Mouse (Mus musculus): ENCODE data around the gene Igfbp4.

Igfbp4 gene

DNA sequence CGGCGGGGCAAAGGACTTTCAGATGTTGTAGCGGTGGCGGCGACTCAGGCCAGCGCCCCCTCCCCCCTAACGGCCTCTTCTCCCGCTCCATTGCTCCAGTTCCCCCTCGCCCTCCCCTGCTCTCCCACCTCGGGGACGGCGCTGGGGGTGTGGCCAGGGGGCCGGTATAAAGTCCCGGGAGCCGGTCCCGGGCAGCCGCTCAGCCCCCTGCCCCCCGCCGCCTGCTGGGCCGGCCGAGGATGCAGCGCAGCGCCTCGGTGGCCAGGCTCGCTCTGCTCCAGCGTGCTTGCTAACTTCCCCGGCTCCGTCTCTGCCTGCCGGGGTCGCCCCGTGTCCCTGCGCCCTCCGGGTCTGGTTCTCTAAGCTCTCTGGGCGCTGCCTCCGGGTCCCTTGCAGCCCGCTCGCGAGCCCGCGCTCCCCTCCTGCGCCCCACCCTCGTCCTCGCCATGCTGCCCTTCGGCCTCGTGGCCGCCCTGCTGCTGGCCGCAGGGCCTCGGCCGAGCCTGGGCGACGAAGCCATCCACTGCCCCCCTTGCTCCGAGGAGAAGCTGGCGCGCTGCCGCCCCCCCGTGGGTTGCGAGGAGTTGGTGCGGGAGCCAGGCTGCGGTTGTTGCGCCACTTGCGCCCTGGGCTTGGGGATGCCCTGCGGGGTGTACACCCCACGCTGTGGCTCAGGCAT, at the start of gene Igfbp4:
Gene Igfbp4, plus strand, starts transcription at position 194 of the 679 bp plus-strand sequence.
- no peak for DNase-seq (ENCODE audit: low spot score)

DNA sequence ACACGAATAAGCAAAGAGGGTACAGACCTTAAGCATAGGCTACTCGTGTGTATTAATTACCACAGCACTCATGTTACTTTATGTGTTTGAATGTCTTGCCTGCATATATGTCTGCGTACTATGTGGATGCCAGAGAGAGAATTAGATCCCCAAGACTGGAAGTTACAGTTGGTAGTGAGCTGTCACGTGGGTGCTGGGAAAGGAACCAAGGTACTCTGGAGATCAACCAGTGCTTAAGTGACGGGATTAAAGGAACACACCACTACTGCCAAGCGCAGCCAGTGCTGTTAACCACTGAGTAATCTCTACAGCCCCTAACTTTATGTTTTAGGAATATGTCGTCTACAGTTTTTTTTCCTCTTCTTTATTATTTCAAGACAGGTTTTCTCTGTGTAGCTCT, 45.1 kb upstream of the Igfbp4 start:
- DNase-seq (ENCODE audit: low spot score) = no peak

DNA sequence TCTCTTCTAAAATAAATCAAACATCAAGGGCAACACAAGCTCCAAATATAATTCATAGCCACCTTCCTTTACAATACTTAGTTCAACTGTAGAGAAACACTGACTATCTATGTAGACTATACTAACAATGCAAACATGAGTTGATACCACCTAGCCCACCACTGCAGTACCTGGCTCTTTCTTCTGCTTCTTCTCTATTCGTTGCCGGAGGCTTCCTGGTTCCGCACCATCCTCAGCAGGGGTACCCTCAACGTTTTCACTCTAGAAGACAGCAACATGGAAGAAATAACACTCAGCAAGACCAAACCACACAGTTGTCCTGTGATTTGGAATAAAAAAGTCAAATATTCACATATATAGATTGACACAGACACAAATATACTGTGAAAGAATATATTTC, 43.4 kb upstream of the Igfbp4 start:
- DNase-seq (ENCODE audit: low spot score) = no peak

DNA sequence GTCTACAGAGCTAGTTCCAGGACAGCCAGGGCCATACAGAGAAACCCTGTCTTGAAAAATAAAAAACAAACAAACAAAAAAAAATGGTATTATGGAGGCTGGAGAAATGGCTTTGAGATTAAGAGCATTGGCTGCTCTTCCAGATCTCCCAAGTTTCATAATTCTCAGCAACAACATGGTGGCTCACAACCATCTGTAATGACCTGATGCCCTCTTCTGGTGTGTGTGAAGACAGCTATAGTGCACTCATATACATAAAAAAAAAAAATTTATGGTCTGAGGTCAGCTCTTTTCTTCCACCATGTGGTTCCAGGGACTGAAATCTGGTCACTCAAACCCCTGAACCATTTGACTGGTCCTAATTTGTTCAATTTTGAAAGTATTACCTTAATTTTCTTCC, 42.3 kb upstream of the Igfbp4 start:
- DNase-seq (ENCODE audit: low spot score) = no peak

DNA sequence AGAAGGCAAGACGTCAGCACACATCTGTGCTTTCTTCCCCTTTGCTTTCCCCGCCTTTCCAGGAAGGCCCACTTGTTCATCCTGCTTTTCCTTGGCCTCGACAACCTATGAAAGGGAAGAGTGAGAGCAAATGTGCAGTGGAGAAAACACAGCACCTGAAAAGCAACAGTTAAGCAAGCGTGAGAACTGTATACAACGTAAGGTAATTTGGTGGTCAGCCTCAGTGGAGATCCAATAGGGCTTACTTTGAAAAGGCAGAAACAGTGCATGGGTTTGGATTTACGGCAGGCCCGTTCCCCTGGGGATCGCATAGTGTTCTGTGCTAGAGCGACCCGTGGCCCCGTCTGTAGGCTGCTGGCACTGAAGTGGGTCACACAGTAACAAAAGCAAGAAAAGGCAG, 41.8 kb upstream of the Igfbp4 start:
- DNase-seq (ENCODE audit: low spot score) = no peak

DNA sequence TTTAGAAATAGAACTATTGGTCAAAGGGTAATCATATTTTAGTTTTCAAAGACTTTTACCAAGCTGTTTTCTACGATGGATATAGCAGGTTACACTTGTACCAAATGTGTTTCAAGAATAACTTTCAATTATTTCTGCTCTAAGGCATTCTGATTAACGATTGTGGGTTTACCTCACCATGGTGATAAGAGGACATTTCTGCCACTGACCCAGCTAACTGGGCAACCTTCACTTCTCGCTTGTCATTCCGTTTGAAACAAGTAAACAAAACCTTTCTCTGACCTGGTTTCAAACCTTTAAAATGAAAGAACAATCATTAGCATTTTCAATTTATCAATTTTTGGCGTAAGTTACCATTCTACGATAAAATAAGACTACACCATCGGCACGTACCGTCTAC, 34.3 kb upstream of the Igfbp4 start:
- no peak for DNase-seq (ENCODE audit: low spot score)

DNA sequence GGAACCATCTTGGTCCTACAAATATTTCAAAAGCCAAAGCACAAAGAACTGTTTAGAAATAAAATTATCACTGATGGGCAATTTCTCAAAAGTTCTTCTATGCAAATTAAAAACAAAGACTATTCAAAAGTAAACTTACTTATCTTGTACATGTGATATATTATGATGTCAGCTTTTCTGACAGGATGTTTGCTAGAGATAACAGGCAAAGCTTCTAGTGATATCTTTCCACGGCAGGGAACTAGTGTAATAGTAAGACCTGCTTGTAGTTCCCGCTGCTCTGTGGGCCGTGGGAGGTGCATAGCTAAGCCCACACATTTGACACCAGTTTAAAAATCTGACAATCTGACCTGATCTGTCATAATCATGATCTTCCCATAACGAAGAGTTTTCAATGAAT, 30.9 kb upstream of the Igfbp4 start:
- DNase-seq (ENCODE audit: low spot score) = no peak

DNA sequence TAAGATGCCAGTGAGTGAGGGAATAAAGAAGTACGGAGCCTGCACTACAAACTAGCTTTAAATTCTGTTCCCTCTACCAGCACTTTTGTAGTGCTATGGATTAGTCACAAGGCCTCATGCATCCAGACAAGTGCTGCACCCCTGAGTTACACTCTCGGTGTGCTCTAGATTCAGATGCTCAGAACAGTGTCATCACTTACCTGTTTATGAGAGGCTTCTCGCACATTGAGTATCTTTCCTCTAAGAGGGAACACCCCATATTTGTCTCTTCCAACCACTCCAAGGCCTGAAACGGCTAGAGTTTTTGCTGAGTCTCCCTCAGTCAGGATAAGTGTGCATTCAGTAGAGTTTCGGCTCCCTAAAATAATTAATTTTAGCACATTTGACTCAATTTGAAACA, 30.3 kb upstream of the Igfbp4 start:
- no peak for DNase-seq (ENCODE audit: low spot score)

DNA sequence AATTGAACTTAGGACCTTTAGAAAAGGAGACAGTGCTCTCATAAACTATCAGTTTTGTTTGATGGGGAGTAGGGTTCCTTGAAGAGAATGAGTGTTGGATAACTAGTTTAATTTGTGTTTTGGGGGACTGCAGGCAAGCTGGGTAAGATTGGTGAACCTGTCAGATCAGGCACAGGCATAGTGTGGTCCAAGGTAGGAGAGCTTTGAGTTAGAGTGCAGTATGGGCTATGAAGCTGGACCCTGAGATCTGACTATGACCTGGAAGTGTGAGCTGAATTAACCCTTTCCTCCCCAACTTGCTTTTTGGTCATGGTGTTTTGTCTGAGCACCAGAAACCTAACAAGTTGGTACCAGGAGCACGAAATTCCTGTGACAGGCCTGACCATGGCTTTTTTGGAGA, 27.2 kb upstream of the Igfbp4 start:
- no peak for DNase-seq (ENCODE audit: low spot score)

DNA sequence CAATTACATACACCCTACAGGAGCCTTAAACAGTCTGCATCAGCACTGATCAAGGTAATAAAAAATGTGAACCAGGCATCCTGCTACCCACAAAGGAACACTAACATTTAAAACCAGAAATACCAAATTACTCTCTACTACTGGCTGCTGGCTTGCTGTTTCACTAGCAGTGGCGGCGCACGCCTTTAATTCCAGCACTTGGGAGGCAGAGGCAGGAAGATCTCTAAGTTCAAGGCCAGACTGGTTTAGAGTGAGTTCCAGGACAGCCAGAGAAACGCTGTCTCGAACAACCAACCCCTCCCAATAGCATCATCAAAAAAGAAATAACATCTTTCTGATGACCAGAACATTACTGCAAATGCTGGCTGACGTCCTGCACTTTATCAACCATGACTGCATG, 21.2 kb upstream of the Igfbp4 start:
- DNase-seq (ENCODE audit: low spot score) = no peak

DNA sequence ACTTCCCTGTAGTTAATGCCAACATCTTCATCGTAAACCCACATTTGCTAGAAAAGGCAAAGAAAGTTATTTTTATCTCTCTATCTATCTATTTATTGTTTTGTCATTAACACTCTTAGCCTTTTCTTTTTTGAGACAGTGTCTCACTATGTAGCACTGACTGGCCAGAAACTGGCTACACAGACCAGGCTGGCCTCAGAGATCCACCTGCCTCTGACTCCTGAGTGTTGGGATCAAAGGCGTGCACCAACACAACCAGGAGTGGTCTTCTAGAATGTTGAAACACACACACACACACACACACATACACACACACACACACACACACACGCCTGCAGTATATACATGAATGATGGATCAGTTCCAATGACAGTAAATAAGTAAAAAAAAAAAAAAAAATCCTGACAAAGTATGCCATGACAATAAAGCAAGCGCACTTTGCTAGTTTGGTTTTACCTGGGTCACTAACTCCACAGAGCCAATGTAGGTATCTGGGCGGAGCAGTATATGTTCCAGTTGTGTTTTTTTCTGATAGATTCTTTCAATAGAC, 18.6 kb upstream of the Igfbp4 start:
- DNase-seq (ENCODE audit: low spot score) = no peak

DNA sequence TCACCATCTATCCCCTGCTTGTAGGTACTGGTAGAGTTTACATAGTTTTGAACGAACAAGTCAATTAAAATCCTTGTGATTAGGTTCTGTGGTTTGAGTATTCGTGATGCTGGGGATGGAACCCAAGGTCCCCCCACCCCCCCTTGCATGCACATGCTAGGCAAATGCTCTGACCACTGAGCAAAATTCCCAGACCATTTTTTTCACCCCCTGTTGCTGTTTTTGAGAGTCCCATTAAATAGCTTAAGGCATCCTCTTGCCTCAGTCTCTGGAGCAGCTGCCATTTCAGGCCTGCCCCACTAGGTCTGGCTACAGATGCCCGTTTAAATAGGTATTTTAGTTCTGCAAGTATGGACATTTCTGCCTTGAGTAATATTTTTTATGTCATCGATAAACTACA, 17.9 kb upstream of the Igfbp4 start:
- no peak for DNase-seq (ENCODE audit: low spot score)

DNA sequence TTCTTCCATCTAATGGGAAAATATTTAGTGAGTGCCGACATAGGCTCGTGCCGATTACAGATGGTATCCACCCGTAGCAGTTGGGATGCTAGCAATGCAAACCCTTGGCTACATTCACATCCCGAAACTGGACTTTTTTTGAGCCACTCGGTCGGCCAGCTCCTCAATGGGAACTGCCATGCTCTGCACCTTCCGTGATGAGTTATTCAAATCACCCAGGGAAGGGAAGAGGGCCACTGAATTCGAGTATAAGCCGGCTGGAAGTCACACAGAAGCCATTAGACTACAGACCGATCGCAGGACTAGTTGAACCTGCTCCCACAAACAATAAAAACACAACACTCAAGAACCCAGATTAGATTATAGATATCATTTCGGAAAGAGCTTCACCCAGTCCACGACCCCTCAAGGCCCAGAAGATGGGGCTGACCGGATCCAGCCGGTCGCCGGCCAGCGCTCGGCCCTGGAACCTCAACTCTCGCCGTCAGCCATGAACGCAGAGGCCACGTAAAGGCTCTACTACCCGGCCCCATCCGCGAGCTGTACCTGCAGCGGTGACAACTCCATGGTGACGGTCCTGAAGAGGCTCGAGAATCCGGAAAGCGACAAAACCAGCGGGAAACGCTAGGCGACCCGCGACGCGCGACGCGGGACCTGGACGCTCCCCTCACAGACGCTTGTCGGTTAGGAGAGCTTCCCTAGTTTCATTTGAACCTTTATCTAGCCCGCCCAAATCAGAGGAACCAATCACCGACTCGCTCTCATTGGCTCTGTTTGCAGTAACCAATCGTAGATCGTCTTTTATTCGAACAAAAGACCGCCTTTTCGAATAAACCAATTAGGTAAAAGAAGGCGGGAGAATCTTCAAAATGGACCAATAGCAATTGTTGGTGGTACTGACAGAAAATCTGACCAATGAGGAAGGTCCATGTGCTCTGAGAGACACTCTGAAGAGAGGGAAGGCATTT, 17.3 kb upstream of the Igfbp4 start, which contains the start of gene Top2a:
Gene Top2a, minus strand, starts transcription at position 690 of the 968 bp plus-strand sequence.
- peak; percentile 98 for DNase-seq (ENCODE audit: low spot score)

DNA sequence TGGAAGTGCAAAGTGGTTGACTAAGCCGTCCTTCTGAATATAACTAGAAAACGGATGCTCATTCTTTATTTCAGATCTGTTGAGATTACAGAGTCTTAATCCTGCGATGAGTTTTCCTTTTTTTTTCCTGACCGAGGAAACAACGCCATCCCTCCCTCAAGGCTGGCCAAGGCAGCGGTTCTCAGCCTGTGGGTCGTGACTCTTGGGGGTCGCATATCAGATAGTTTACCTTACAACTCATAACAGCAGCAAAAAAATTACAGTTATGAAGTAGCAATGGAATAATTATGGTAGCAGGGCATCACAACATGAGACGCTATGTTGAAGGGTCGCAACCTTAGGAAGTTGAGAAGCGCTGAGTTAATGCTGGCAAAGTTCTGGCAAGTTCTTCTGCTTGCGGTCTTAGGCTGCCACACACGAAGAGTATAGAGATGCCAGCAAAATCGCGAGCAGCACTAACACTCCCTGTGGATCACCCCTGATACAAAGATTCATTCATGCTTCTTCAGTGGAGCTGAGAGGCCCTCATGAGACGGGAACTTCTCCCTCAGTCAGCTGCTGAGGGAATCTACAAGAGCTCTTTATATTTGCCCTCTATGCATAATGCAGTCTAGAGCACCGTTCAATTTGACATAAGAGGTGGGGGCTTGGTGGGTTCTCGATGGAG, 16.4 kb upstream of the Igfbp4 start:
- no peak for DNase-seq (ENCODE audit: low spot score)

DNA sequence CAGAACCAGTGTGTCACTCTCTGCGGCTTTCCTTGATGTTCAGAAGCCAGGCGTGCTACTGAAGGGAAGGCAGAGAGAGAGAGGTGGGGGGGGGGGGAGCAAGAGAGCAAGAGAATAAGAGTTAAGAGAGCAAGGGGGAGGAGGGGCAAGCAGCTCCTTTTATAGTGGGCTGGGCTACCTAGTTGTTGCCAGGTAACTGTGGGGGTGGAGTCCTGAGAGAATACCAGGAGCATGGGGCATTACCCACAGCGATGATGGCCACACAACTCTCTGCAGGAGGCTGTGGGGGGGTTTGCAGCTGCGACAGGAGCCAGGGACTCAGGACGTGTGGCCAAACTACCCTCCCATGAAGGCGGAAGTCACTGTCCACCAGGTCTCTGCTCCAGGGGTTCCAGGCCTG, 15.2 kb upstream of the Igfbp4 start:
- DNase-seq (ENCODE audit: low spot score) = no peak

DNA sequence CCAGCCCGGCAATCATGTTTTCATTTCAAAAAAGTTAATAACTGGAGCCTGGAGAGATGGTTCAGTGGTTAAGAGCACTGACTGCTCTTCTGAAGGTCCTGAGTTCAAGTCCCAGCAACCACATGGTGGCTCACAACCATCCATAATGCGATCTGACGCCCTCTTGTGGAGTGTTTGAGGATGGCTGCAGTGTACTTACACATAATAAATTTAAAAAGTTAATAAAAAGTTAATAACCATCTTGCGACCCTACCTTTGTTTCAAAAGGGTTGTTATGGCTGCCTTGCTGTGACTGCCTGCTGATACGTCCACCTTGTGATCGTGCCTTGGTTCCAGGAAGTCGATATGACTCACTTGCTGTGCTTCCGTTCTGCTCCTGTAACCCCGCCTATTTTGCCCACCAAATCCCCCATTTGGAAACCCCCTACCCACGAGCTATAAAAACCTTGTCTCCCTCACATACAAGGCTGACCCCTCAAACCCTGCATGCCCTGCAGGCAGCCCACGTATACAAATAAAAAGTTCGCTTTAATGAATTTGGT, 14.1 kb upstream of the Igfbp4 start:
- DNase-seq (ENCODE audit: low spot score) = no peak

DNA sequence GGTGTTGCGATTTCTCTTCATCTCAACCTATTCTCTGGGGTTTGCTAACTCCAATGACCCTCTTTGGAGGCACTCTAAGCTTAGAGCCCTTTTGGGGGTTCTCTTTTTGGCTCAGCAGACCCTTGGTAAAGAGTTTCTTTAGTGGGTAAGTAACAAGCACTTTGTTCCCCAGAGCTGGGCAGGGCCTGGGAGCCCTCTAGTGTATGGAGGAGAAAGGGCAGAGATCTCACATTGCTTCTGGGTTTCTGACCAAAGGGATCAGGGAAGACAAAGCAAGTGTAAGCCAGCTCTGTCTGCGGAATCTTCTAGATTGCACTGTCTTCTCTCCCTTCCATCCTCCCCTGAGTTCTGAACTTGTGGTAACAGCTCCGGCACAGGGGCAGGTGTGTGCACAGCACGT, 5.7 kb upstream of the Igfbp4 start:
- DNase-seq (ENCODE audit: low spot score) = no peak

DNA sequence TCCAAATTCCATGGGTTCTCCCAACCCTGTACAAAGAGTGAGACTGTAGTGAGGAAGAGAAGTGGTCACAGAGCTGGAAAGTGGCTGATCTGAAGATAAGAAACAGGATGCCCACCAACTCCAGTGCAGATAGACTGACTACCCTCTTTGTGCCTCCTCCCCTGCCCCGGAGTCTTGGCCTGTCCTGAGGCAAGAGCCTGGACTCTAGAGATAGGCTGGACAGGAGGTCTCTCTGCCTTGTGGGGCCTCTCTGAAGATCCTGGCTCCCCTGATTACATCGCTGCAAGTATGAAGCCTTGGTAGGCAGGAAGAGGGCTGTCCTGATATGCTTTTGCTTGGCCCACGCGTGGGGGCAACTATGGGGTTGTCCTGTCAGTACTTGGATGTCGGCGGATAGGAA, 4.8 kb upstream of the Igfbp4 start:
- DNase-seq (ENCODE audit: low spot score) = no peak

DNA sequence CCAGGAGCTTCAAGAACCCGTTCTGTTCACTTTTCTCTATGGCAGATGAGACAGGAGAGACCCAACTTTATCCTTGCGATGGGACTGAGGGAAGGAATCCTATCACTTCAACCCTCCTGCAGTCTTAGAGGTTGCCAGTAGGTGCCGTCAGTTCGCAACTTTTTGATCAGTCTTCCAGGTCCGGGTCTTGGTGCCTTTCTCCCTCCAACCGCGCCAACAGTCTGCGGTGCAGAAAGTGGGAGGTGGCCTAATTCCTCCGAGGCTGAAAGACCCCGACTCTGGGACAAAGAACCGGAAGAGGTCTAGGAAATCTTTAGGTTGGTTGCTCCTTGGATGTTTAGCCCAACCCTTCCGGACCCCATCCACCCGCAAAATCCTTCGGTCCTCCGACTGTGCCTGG, 1.3 kb upstream of the Igfbp4 start:
- DNase-seq (ENCODE audit: low spot score) = peak; percentile 50

DNA sequence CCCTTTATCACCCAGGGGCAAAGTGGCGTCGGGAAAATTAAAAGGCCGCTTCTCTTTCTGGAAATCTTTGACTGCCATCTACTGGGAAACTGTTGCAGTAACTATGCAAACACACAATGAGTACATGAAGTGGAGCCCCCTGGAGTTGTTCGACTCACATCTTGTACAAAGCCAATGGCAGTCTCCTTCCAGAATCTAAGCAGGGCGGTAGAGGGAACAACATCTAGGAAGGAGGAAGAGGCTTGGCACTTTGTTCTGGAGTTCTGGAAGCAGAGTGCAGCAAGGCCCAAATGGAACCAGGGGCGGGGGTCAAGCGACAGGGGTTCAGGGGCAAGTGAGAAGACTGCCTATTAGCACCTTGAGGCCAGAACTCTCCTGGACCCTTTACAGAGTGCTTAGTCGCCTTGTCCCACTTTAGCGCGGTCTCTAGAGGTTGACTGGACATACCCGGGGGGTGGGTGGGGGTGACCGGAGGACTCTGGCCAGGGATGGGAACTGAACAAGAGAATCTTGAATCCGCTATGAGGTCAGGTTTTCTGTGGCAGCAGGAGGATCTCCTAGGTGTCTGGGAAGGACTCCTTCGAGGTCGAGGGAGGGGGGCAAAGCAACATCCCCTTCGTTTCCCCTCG, 584 bp upstream of the Igfbp4 start:
- no peak for DNase-seq (ENCODE audit: low spot score)

DNA sequence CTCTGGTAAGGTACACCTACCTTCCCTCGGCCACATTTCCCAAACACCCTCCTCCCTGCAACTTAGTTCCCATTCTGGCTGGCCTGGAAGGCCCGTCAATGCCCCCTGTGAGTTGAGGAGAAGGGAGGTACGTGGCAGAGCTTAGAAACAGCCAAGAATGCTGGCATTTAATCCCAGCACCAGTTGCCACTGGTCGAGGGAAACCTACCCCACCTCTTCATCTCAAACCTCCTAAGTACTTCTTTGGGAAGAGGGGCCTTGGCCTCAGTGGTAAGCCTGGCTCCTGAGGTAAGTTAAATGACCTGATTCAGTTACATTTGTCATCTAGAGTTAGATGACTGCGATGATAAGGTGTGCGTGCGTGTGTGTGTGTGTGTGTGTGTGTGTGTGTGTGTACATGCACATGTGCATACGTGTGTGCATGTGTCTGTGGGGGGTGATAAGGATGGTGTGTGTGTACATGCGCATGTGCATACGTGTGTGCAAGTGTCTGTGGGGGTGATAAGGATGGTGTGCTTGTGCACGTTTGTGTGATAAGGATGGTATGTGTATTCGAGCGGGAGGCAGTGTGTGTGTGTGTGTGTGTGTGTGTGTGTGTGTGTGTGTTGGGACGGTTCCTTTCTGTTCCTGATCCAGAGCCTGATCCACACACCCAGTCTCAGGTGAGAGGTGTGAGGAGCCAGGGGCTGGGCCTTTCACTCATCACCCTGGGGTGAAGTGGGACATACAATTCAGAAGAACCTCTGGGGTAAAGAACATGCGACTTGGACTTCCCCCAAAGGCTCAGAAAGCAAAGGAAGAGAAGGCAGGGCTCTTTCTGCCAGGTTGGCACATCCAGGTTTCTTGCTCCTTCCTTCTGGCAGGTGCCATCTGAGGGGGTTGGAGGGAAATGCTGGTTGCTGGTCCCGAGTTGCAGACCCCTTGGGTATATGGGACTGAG, 1.1 kb downstream of the Igfbp4 start:
- no peak for DNase-seq (ENCODE audit: low spot score)

Data from left cerebral cortex, adult 11 months (tissue).